Mouse (Mus musculus) megakaryocyte progenitor cell, adult 5-6 weeks (primary cell): ENCODE data around the gene Hist1h2bg. TPM values are rescaled to one million over a fixed set of nuclear protein-coding genes. Genes with fewer than 3 reads are reported as not detected.
"Not testable (repeated sequence)": the region's sequence is repeated elsewhere in the genome, so short reads cannot be mapped to it uniquely, and the experiment has no call there.

Source experiments
- ATAC-seq: replicated peaks from 2 replicates; pipeline ENCODE4 v1.8.0; 2016; ENCODE audit warnings: mild to moderate bottlenecking, moderate TSS enrichment, inconsistent platforms; ENCODE audit not compliant: poor library complexity
- total RNA-seq, 2 experiments: library from RNA; stranded (forward) in 1 of 2; stranded (reverse) in 1 of 2; fragments of 157-497, 149-512 nt in 1 of 2; fragments of 200-1000 nt in 1 of 2; gene quantifications; 2 replicates each; pipeline versions ENCODE4 v1.2.3 to v1.2.4; 2015 to 2017

The Hist1h2bg gene
- total RNA-seq, 2 experiments from 2014 or later: 322 to 1,244 TPM

DNA sequence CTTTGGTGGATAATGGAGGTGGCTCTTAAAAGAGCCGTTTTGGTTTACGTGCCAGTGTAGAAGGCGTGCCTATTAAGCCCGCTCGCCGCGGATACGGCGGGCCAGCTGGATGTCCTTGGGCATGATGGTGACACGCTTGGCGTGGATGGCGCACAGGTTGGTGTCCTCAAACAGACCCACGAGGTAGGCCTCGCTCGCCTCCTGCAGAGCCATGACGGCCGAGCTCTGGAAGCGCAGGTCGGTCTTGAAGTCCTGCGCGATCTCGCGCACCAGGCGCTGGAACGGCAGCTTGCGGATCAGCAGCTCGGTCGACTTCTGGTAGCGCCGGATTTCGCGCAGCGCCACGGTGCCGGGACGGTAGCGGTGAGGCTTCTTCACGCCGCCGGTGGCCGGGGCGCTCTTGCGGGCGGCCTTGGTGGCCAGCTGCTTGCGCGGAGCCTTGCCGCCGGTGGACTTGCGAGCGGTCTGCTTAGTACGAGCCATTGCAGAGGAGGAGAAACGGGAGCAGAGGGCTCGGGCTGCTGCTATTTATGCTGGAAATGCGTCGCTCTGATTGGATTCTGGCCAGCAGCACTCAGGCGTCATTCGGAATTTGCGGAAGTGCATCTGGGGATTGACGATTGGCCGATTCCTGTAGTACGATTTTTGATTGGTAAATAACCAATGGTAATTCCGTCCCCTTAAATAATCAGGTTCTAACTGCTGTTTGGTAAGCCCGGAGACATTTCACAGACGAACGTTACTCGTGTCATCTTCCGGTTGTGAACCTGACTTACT lies 9.1 kb upstream of the Hist1h2bg start, which contains the start of gene Hist1h3e:
Gene Hist1h3e (minus strand): TSS at position 487 of the 777 bp plus-strand sequence.
- ATAC-seq: peak; percentile 85

DNA sequence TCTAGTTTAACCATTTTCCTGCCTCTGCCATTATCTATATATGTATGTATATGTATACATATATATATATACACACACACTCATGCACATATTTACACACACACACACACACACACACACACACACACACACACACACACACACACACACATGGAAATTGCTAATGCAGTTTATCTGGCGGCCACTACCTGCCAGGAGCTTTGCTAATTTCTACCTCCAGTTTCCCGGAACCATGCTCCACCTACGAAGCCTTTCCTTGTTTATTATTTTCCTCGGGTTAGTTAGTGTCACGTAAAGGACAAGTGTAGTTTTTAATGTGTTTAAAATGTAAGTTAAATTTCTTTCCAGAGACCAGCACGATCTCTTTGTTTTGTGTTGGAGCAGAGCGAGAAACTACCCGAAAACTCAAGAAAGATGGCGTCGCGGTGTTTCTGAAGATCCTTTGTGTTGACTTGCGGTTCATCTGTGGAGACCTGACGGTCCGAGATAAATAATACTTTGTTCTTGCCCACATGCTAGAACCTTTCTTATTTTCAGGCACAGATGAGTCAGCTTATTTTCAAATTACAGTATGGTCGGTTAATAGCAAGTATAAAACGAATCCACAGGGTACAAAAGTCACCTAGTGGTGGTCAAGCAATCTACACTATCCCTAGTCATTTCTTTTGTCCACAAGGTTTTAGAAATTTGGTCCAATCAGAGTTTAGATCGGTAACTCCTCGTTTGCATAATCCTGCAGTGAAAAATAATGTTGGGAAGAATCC lies 8.3 kb upstream of the Hist1h2bg start:
- ATAC-seq: peak; percentile 56

DNA sequence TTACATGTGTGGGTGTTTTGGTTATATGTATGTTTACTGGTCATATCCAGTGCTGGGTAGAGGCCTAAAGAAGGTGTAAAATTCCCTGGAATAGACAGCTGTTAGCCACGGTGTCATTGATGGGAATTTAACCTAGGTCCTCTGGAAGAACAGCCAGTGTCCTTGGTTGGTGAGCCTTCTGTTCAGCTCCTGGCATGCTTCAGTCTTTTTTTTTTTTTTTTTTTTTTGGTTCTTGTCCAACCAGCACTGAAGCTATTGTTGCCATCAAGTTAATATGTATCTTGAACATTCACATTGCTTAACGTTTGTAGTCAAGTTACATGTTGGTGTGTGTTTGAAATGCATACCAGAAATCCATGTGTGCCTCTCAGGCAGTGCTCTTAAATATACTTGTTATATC lies 6.7 kb upstream of the Hist1h2bg start:
- no peak for ATAC-seq

DNA sequence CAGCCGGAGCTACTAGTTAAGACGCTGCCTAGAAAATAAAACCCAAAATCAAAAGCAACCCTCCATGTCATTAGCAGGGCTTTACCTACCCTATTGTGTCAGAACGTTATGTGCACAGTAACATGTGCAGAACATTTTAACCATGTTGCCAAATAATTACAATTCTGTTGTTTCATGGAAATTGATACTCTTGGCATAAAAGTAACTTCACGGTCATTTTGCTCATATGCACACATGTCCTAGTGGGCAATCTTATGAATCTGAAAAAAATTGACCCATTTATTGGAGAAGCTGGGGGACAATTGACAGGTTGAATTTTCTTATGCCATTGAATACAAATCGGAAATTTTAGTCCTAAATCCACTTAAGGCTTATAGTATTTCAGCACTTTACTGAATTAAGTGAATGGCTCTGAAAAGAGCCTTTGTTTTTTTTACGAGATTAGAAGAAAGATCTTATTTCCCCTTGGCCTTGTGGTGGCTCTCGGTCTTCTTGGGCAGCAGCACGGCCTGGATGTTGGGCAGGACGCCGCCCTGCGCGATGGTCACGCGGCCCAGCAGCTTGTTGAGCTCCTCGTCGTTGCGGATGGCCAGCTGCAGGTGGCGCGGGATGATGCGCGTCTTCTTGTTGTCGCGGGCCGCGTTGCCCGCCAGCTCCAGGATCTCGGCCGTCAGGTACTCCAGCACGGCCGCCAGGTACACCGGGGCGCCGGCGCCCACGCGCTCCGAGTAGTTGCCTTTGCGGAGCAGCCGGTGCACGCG lies 755 bp upstream of the Hist1h2bg start:
- not testable (repeated sequence) for ATAC-seq

DNA sequence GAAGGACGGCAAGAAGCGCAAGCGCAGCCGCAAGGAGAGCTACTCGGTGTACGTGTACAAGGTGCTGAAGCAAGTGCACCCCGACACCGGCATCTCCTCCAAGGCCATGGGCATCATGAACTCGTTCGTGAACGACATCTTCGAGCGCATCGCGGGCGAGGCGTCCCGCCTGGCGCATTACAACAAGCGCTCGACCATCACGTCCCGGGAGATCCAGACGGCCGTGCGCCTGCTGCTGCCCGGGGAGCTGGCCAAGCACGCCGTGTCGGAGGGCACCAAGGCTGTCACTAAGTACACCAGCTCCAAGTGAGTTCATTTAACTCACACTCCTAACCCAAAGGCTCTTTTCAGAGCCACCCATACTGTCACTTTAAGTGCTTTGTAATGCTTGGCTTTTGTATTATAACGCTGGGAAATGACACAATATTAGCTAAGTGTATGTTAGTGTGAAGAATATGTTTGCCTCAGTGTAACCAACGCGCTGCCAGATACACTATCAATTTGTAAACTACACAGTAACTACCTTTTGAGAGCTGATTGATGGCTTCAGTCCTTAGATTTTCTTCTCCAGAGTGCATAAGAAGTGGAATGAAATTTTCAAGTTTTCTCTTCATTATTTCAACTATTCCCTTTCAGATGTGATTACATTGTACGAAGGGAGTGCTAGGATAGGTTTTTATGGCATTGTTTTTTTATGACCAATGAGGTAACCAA lies 465 bp downstream of the Hist1h2bg start:
- peak; percentile 23 for ATAC-seq

DNA sequence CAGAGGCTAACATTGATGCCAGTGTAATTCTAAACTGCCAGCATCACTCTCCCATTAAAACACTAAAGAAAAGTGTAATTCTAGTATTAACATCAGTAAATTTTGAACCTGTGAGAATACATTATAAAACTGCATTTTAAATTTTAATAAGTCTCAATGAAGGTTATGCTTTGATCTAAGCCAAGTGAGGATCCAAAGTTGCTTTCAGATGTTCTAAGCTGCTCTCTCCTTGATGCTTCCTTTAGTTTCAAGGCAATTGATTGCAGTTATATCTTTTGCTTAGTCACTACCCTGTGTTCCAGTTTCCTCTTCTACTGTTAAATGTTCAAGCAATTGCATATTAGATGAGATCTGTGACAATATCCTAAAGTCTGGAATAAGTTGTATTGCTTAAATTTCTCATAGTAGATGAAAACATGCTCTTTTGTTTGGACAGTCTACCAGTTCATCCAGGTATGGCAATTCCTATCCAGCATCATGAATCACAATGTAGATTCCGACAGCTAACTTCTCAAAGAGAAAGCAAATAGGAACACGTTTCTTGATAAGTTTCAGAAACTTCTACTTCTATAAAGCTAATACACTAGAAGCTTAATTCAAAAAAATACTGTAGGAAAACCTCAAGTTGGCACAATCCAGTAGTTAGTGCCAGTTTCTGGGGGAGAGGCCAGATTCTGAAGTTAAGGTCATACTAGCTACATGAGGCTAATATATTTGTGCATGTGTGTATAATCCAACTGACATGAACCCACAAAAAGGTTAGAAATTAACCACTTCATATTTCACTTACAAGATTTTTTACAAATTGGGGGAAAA lies 1.2 kb downstream of the Hist1h2bg start:
- ATAC-seq: no peak

DNA sequence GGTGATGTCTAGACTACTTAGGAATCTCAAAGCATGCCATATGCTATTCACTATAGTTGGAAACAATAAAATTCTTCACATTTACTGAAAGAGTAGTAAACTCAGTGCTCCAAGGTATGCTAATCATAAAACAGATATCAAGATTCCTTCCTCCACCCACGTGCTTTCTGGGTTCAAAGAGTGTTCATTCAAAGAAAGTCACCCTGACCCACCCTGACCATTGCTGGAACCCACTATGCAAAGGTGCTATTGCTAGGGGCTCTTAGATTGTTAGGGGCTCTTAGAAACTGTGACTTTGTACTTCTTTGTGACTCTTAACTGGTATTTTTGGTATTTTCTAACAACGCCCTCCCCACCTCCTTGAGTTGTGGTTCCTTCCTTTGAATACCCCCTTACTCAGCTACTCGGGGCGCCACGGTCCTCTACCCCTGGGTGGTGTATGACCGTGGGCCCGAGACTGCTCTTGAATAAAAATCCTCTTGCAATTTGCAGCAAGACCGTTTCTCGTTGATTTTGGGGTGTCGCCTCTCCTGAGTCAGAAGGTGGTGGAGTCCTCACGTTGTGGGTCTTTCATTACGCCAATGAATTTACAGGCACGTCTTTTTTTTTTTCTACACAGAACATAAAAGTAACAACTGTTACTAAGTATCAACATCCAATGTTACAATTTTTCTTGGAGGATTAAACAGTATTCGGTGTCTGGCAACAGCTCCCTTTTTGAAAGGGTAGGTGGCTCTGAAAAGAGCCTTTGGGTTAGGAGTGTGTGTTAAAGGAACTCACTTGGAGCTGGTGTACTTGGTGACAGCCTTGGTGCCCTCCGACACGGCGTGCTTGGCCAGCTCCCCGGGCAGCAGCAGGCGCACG lies 2.1 kb downstream of the Hist1h2bg start:
- not testable (repeated sequence) for ATAC-seq

DNA sequence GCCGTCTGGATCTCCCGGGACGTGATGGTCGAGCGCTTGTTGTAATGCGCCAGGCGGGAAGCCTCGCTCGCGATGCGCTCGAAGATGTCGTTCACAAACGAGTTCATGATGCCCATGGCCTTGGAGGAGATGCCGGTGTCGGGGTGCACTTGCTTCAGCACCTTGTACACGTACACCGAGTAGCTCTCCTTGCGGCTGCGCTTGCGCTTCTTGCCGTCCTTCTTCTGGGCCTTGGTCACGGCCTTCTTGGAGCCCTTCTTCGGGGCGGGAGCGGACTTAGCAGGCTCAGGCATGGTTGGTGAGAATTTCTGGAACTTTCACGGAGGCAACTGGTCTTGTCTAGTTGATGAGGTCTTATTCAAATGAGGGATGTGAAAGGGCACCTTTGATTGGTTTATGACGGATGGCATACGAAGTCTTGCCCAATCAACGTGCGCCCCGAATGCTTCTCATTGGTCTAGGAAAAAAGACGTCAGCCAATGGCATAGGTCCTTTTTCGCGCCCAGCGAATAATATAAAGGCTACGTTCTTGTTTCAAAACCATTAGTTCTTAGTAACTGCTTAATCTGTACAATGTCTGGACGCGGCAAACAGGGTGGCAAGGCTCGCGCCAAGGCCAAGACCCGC lies 2.8 kb downstream of the Hist1h2bg start, which contains the start of the genes Hist1h2bf and Hist1h2ad:
Gene Hist1h2bf (minus strand): TSS at position 299 of the 627 bp plus-strand sequence.
Gene Hist1h2ad (plus strand): TSS at position 484 of the 627 bp plus-strand sequence.
- ATAC-seq: peak; percentile 67

DNA sequence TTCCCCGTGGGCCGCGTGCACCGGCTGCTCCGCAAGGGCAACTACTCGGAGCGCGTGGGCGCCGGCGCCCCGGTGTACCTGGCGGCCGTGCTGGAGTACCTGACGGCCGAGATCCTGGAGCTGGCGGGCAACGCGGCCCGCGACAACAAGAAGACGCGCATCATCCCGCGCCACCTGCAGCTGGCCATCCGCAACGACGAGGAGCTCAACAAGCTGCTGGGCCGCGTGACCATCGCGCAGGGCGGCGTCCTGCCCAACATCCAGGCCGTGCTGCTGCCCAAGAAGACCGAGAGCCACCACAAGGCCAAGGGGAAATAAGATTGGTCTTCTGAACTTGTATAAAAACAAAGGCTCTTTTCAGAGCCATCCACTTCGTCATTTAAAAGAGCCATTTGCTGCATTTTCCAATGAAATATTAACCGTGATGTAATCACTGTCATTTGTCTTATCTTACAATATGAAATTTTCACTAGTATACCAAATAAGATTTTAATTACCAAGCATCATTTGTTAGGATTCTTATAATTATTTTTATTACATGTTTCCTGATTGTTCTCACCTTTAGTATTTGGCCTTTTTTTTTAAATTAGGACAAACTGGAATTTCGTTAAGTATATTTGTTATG lies 3.5 kb downstream of the Hist1h2bg start:
- not testable (repeated sequence) for ATAC-seq

DNA sequence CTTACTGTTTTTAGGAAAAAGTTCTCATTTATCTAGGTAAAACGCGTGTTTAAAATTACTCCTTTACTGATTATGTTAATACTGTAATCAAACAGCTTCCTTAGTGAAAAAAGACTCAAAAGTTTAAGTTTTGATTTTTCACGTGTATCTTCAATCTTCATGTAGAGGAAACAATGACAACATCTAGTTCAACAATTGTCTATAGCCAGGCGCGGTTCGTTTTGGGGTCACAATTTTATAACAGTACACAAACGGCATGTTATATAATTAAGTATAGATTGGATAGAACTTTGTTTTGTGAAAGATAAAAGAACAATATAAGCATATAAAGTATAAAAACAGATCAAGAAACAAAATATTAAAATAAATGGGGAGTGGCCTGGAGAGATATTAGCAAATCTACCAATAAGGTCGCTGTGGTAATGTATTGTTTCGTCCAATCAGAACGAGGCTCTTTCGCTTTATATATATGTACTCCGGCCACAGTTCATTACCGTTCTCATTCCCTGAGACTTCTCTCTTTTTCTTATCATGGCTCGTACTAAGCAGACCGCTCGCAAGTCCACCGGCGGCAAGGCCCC lies 4.2 kb downstream of the Hist1h2bg start, which contains the start of gene Hist1h3d:
Gene Hist1h3d (plus strand): TSS at position 493 of the 581 bp plus-strand sequence.
- ATAC-seq: peak; percentile 38

DNA sequence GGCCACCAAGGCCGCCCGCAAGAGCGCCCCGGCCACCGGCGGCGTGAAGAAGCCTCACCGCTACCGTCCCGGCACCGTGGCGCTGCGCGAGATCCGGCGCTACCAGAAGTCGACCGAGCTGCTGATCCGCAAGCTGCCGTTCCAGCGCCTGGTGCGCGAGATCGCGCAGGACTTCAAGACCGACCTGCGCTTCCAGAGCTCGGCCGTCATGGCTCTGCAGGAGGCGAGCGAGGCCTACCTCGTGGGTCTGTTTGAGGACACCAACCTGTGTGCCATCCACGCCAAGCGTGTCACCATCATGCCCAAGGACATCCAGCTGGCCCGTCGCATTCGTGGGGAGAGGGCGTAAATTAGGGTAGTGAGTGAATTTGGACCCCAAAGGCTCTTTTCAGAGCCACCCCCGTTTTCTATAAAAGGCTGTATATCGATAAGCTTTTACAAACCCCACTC lies 4.7 kb downstream of the Hist1h2bg start:
- not testable (repeated sequence) for ATAC-seq

DNA sequence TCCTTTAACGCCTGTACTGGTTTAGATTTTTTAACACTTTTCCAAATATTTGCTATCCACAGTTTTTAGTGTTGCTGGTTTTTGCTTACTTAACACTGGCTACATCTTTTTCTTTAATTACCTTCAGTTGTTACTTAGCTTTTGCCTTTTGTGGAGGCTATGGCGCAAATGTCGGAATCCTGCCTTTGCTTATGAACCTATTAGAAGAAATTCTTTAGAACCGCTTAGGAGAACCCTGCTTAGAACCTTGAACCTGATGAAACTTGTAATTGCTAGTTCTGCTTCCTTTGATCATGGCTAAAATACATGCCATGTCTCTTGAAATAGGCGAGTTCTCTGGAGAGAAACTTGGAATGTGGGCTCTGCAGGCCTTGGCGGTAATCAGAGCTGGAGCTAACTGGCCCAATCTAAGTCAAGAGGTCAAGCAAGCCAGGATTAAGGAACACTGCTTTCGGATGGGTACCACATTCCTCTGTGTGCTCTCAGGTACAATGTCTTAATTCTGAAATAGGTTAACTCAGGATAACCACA lies 5.2 kb downstream of the Hist1h2bg start:
- no peak for ATAC-seq

DNA sequence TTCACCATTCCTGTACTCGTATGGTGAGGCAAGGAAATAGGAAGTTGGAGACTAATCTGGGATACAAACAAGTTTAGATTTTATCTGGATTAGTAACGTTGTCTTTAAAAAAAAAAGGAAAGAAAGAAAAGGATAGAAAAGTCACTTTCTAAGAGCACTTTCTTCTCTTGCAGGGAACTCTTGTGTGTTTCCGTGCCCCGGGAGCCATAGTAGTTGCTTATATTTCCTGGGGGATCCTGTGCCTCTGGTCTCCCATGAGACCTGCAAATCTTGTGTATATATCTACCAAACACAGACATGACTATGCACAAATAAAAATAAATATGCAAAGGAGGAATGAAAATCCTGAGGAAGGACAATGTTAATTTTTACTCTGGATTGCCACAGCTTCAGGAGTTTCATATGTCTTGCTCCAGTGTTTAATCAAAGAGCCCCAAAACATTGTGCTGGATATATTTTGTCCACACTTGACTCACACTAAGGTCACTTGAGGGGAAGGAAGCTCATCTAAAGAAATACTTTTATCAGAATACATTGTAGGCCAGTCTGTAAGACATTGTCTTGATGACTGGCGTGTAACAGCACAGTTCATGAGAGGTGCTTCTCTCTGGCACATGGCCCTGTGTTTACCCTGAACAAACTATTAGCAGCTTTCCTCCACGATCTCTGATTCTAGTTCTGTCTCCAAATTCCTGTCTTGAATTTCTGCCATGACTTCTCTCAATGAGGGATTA lies 5.9 kb downstream of the Hist1h2bg start:
- ATAC-seq: no peak

DNA sequence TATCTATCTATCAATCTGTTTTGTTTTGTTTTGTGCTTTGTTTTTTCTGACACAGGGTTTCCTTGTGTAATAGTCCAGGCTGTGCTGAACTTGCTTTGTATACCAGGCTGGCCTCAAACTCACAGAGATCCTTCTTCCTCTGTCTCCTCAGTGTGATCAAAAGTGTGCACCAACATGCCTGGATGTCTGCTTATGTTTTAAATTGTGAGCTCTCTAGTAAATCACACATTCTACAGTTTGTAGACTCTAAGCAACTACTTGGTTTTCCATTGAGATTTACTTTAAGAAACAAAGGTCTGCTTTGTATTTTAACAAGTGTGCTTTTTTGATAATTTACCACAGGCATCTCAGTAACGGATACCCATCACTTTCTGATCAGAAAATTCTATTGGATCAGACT lies 6.6 kb downstream of the Hist1h2bg start:
- ATAC-seq: no peak

DNA sequence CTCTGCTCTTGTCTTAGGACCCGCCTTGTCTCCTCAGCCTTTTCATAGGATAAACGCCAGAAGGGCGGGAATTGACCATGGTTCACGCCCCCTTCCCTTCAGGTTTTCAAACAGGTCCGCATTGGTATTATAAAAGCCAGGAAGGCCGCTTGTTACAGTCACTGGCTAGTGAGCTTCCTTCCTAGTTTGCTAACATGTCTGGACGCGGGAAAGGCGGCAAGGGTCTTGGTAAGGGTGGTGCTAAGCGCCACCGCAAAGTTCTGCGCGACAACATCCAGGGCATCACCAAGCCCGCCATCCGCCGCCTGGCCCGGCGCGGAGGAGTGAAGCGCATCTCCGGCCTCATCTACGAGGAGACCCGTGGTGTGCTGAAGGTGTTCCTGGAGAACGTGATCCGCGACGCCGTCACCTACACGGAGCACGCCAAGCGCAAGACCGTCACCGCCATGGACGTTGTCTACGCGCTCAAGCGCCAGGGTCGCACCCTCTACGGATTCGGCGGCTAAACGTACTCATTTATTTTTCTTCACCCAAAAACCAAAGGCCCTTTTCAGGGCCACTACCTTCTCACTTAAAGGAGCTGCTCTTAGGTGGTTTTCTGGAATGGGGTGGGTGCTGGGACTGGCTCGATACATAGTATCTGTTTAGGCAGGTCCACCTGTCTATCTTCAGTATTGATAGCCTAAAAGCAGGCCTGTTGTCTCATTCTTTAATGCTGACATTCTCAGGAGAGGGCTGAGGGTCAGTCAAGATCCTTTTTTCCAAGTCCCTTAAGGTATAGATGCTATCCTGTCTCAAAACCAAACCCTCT lies 10.4 kb downstream of the Hist1h2bg start, which contains the start of gene Hist1h4d:
Gene Hist1h4d (plus strand): TSS at position 191 of the 811 bp plus-strand sequence.
- peak; percentile 69 for ATAC-seq
